Mouse (Mus musculus) inflammation-experienced regulatory T-cells, adult 16 weeks (primary cell): ENCODE measurements around the gene Sprr4. TPM values are rescaled to one million over a fixed set of nuclear protein-coding genes. Genes with fewer than 3 reads are reported as not detected.

ENCODE experiments used
- polyA plus RNA-seq: library from polyadenylated mRNA; unstranded; fragments of 100-300 nt; shearing (Covaris generic); gene quantifications from one replicate; pipeline ENCODE4 v1.2.1, GENCODE M21; 2017

Gene Sprr4
- polyA plus RNA-seq, result not detected

DNA sequence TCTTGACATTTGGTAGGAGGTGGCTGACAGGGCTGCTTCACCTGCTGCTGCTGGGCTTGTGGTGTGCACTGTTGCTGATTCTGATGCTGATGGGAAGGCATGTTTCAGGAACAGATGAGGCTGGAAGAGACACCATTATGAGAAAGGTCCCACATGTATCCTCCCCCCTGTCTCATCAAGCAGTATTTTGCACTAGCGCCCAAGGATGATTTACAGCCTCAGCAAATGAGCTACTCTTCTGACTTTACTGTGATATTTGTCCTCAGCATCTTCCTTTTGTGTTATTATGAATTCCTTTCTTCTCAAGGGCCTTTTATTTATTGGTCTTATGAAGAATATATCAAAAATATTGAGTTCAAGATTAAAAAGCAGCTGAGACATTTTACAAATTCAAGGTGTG, at the start of gene Sprr4:
Gene Sprr4 (minus strand): TSS at position 101 of the 400 bp plus-strand sequence.

DNA sequence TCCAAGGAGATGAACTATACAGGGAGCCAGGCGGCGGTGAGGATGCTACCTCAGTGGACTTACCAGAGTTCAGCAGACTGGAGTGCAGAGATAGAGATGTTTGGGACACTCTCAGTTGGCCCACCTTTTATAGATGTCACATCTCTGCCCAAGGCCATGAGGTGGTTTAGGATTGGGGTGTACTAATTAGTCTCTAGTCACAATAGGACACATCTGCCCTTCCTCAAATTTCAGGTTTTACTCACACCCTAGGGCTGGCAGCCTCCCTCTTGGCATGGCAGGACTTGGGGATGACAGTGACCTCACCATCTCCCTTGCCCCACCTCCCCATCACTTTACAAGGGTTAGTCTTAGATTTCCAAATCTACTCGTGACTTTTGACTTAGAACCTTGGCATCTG, 34.1 kb upstream of the Sprr4 start, which contains the start of gene 2310046K23Rik:
Gene 2310046K23Rik (minus strand): TSS at position 101 of the 400 bp plus-strand sequence.

DNA sequence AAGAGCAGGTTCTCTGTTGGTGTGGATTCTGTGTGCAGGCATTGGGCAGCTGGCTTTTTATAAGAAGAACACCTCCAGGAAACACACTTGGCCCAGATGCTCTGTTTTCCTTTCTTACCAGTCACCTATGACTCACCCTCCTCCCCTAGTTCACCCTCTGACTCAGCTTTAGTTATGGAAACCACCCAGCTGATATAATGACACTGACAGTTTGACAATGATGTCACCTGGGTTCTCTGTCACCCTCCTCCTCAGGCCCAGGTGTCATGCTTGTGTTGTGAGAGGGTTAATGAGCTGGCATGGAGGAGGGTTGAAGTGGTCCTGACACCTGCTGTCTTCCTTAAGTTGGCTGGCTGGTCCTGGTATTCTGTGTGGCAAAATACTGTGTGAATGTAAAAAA, 14.4 kb downstream of the Sprr4 start, which contains the start of gene Sprr1a:
Gene Sprr1a (minus strand): TSS at position 33 of the 400 bp plus-strand sequence.

DNA sequence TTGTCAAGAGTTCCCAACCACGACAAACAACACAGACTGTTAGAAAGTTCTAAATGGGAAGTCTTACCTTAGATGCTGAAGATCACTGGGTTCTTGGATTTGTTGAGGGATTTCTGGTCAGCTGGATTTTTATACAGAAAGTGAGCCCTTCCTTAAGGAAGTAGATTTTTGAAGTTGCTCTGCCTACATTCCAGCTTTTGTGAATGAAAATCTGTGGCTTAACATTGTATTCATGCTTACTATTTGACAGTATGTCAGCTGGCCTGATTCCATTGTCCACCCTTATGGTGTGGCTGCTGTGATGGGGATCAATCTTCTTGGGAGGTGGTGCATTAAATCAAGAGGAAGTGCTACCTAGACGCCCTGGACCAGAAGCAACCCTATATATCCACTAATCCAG, 41.7 kb downstream of the Sprr4 start, which contains the start of gene Sprr3:
Gene Sprr3 (minus strand): TSS at position 101 of the 400 bp plus-strand sequence.

Other genes starting within 250 kb of the Sprr4 start
- gene Sprr2a3, start 215.1 kb downstream of the Sprr4 start, polyA plus RNA-seq, result not detected
- not detected for gene Sprr2b, start 183.9 kb downstream of the Sprr4 start, polyA plus RNA-seq
- gene Sprr2d, start 161.4 kb downstream of the Sprr4 start, polyA plus RNA-seq, result not detected
- gene Sprr2e, start 148.3 kb downstream of the Sprr4 start, polyA plus RNA-seq, result not detected
- not detected for gene Sprr2f, start 135.3 kb downstream of the Sprr4 start, polyA plus RNA-seq
- not detected for gene Sprr2h, start 114.8 kb downstream of the Sprr4 start, polyA plus RNA-seq
- not detected for gene Sprr2i, start 92.5 kb downstream of the Sprr4 start, polyA plus RNA-seq
- not detected for gene Sprr2j-ps, start 82.4 kb downstream of the Sprr4 start, polyA plus RNA-seq
- gene Gm9774, start 71.1 kb downstream of the Sprr4 start, polyA plus RNA-seq, result 22.3 TPM
- gene Sprr2k, start 67.9 kb downstream of the Sprr4 start, polyA plus RNA-seq, result not detected
- gene Sprr1b, start 61.7 kb downstream of the Sprr4 start, polyA plus RNA-seq, result not detected
- gene Sprr3, start 41.8 kb downstream of the Sprr4 start, polyA plus RNA-seq, result not detected
- not detected for gene Sprr1a, start 14.6 kb downstream of the Sprr4 start, polyA plus RNA-seq
- gene 2310046K23Rik, start 34.0 kb upstream of the Sprr4 start, polyA plus RNA-seq, result not detected
- gene Ivl, start 73.2 kb upstream of the Sprr4 start, polyA plus RNA-seq, result not detected
- gene Smcp, start 88.5 kb upstream of the Sprr4 start, polyA plus RNA-seq, result not detected
- gene 2210017I01Rik, start 107.0 kb upstream of the Sprr4 start, polyA plus RNA-seq, result not detected
- gene Lce6a, start 121.2 kb upstream of the Sprr4 start, polyA plus RNA-seq, result not detected
- gene Lce1a1, start 147.8 kb upstream of the Sprr4 start, polyA plus RNA-seq, result not detected
- not detected for gene Lce1b, start 156.4 kb upstream of the Sprr4 start, polyA plus RNA-seq
- not detected for gene Lce1a2, start 169.8 kb upstream of the Sprr4 start, polyA plus RNA-seq
- not detected for gene Lce1c, start 178.8 kb upstream of the Sprr4 start, polyA plus RNA-seq
- not detected for gene Lce1d, start 186.7 kb upstream of the Sprr4 start, polyA plus RNA-seq
- gene Lce1e, start 208.6 kb upstream of the Sprr4 start, polyA plus RNA-seq, result not detected
- gene Lce1f, start 219.9 kb upstream of the Sprr4 start, polyA plus RNA-seq, result not detected
- gene Gm38119, start 238.6 kb upstream of the Sprr4 start, polyA plus RNA-seq, result not detected